Mouse (Mus musculus): ENCODE data around the gene Hsd17b6. TPM values are rescaled to one million over a fixed set of nuclear protein-coding genes. Genes with fewer than 3 reads are reported as not detected.

Gene Hsd17b6
- polyA plus RNA-seq, 1 experiment from 2014 or later: not detected

DNA sequence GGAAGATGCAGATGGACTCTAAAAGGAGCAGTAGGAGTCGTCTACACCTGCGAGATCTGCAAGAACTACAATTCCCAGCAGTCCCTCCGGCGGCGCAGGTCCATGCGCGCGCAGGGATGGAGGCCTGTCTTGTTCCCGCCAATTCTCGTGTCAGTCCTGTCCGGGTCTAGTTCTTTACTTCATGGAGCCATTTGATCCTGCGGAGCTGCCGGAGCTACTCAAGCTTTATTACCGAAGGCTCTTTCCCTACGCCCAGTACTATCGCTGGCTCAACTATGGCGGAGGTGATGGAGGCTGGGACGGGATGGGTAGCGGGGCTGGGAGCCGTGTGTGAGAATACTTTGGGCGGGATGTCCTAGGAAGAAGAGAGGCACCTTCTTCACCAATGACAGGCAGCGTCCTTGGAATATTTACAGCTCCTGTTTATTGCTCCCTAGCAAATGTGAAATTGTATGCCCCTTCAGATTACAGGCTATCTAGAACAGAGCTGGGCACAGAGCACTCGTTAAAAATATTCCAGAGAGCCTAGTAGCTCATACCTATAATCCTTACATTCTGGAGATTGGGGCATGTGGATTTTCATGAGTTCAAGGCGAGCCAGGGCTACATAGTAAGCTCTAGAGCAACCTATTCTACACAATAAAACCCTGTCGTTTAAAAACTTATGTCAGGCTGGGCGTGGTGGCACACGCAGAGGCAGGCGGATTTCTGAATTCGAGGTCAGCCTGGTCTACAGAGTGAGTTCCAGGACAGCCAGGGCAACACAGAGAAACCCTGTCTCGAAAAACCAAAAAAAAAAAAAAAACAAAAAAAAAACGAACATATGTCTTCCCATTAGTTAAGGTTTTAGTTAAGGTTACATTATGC lies 7.9 kb upstream of the Hsd17b6 start, which contains the start of gene Prim1:
Gene Prim1, plus strand, starts transcription at position 101 of the 867 bp plus-strand sequence.
- Histone ChIP-seq H3K9ac (peak within 1 kb of the TSS; percentile 61), H3K27me3 (ENCODE audit: control insufficient read depth, insufficient read depth, low read length) (no peaks in the 10 kb centered on the region), H3K4me3 (replicated peaks; ENCODE audit: low read length) (peak within 1 kb of the TSS; percentile 59), H3K36me3 (replicated peaks; ENCODE audit: control insufficient read depth, insufficient read depth) (peaks cover 14% of the 10 kb centered on the region), H3K9me3 (ENCODE audit: control insufficient read depth, low read length) (no peaks in the 10 kb centered on the region), H3K4me2 (replicated peaks) (peak within 1 kb of the TSS; percentile 81), H3K4me1 (replicated peaks; ENCODE audit: control insufficient read depth, insufficient read depth, low read length) (peaks cover 7% of the 10 kb centered on the region; the same call in 1 of the 2 replicates), H3K27ac (peak within 1 kb of the TSS; percentile 56; the same call in 1 of the 2 replicates)
- DNase-seq (ENCODE audit: low spot score): peak; percentile 88
- WGBS: 5% methylated on average over 31 of the region's 31 CpGs
- ATAC-seq (ENCODE audit: low FRiP score): peak; percentile 94

DNA sequence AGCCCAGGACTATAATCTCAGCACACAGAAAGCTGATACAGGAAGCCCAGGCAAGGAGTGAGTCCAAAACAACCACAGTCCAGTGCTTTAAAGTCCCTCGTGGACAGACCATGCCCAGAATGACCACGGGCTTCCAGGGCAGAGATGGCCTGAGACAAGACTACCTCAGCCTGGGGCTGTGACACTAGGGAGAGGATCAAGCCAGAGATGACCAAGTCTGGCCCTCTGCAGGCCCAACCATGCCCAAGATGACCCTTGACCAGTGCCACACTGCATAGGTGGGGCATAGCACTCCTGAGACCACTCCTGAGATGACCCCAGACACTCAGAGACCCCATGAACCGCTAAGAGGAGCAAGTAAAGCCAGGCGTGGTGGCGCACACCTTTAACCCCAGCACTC lies 2.3 kb upstream of the Hsd17b6 start:
- no peak overlapping the region for H3K9ac ChIP-seq
- no peak overlapping the region for H3K4me3 ChIP-seq (replicated peaks; ENCODE audit: low read length)
- WGBS: 87% methylated on average over 5 of the region's 5 CpGs
- H3K27ac ChIP-seq: no peak overlapping the region
- no peak for DNase-seq (ENCODE audit: low spot score)
- H3K4me2 ChIP-seq (replicated peaks): no peak overlapping the region
- no peak for ATAC-seq (ENCODE audit: low FRiP score)
- H3K4me1 ChIP-seq (replicated peaks; ENCODE audit: control insufficient read depth, insufficient read depth, low read length): no peaks in the 10 kb centered on the region
- no peaks in the 10 kb centered on the region for H3K9me3 ChIP-seq (ENCODE audit: control insufficient read depth, low read length)
- H3K36me3 ChIP-seq (replicated peaks; ENCODE audit: control insufficient read depth, insufficient read depth): no peaks in the 10 kb centered on the region
- no peaks in the 10 kb centered on the region for H3K27me3 ChIP-seq (ENCODE audit: control insufficient read depth, insufficient read depth, low read length)

DNA sequence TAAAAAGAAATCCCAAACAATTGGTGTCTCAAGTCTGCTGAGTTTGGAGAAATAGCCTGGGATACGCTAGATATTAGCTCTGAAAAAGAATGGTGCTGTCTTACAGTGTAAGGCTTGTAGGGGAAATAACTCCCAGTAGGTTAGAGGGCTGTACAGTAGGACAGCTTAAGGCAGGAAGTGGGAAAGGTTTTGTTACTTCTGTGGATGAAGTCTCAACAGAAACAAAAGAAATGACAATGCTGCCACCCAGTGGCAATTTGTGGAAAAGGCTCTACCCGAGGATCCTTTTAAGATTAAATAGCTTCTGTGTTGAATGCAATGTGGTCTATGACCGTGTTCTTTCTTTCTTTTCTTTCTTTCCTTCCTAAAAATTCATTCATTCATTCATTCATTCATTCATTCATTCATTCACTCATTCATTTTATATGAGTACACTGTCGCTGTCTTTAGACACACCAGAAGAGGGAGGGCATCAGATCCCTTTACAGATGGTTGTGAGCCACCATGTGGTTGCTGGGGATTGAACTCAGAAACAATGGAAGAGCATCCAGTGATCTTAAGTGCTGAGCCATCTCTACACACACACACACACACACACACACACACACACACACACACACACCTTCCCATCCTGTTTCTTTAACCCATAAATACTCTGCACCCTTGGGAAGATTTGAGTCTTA lies 937 bp upstream of the Hsd17b6 start:
- ATAC-seq (ENCODE audit: low FRiP score) (peak; percentile 68; the same call in 1 of the 2 replicates), DNase-seq (ENCODE audit: low spot score) (peak; percentile 96)
- Histone ChIP-seq H3K9ac (no peak overlapping the region), H3K4me2 (replicated peaks) (no peak overlapping the region), H3K27ac (no peak overlapping the region), H3K27me3 (ENCODE audit: control insufficient read depth, insufficient read depth, low read length) (no peaks in the 10 kb centered on the region), H3K4me1 (replicated peaks; ENCODE audit: control insufficient read depth, insufficient read depth, low read length) (no peaks in the 10 kb centered on the region), H3K4me3 (replicated peaks; ENCODE audit: low read length) (no peak overlapping the region), H3K36me3 (replicated peaks; ENCODE audit: control insufficient read depth, insufficient read depth) (no peaks in the 10 kb centered on the region), H3K9me3 (ENCODE audit: control insufficient read depth, low read length) (no peaks in the 10 kb centered on the region)
- 14% methylated on average over 4 of the region's 4 CpGs for WGBS

DNA sequence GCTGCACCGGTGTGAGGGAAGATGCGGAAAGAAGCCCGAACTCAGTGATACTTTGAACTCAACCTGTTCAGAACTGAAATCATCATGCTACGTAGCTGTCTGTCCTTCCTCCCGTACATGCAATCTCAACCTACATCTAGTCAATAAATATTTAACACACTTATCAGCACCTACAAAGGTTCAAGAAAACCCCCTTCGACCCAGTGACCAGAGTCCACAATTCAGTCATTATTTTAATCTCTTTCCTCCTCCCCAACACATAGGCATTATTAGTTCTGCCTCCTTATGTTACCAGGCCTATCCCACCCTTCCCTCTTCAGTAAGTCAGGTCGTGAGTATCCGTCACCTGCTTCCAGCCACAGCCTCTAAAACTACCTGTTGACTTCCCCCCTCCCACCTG lies 1.9 kb downstream of the Hsd17b6 start:
- no peak overlapping the region for H3K9ac ChIP-seq
- no peak overlapping the region for H3K4me3 ChIP-seq (replicated peaks; ENCODE audit: low read length)
- DNase-seq (ENCODE audit: low spot score) (no peak), ATAC-seq (ENCODE audit: low FRiP score) (no peak)
- no peak overlapping the region for H3K4me2 ChIP-seq (replicated peaks)
- no peaks in the 10 kb centered on the region for H3K4me1 ChIP-seq (replicated peaks; ENCODE audit: control insufficient read depth, insufficient read depth, low read length)
- no peaks in the 10 kb centered on the region for H3K36me3 ChIP-seq (replicated peaks; ENCODE audit: control insufficient read depth, insufficient read depth)
- no peaks in the 10 kb centered on the region for H3K9me3 ChIP-seq (ENCODE audit: control insufficient read depth, low read length)
- H3K27me3 ChIP-seq (ENCODE audit: control insufficient read depth, insufficient read depth, low read length): no peaks in the 10 kb centered on the region
- H3K27ac ChIP-seq: no peak overlapping the region
- 91% methylated on average over 8 of the region's 8 CpGs for WGBS

DNA sequence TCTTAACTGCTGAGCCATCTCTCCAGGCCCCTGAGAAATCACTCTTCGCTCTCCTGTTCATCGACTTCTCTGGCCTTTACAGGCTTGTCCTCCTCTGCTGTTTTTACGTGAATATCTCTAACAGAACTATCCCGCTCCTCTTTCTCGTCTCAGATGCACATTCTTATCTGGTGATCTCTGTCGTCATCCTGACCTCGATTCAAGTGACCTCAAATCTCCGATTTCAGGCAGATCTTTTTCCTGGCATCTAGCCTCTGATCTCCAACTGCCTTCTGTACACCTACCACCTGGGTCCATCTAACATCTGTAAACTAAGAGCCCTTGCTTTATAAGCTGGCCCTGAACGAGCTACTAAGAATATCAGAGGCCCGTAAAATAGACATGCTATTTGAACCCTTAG lies 2.5 kb downstream of the Hsd17b6 start:
- no peaks in the 10 kb centered on the region for H3K4me1 ChIP-seq (replicated peaks; ENCODE audit: control insufficient read depth, insufficient read depth, low read length)
- no peak overlapping the region for H3K9ac ChIP-seq
- 90% methylated on average over 10 of the region's 10 CpGs for WGBS
- no peaks in the 10 kb centered on the region for H3K27me3 ChIP-seq (ENCODE audit: control insufficient read depth, insufficient read depth, low read length)
- ATAC-seq (ENCODE audit: low FRiP score) (no peak), DNase-seq (ENCODE audit: low spot score) (no peak)
- no peak overlapping the region for H3K27ac ChIP-seq
- H3K9me3 ChIP-seq (ENCODE audit: control insufficient read depth, low read length): no peaks in the 10 kb centered on the region
- no peak overlapping the region for H3K4me3 ChIP-seq (replicated peaks; ENCODE audit: low read length)
- H3K36me3 ChIP-seq (replicated peaks; ENCODE audit: control insufficient read depth, insufficient read depth): no peaks in the 10 kb centered on the region
- no peak overlapping the region for H3K4me2 ChIP-seq (replicated peaks)

DNA sequence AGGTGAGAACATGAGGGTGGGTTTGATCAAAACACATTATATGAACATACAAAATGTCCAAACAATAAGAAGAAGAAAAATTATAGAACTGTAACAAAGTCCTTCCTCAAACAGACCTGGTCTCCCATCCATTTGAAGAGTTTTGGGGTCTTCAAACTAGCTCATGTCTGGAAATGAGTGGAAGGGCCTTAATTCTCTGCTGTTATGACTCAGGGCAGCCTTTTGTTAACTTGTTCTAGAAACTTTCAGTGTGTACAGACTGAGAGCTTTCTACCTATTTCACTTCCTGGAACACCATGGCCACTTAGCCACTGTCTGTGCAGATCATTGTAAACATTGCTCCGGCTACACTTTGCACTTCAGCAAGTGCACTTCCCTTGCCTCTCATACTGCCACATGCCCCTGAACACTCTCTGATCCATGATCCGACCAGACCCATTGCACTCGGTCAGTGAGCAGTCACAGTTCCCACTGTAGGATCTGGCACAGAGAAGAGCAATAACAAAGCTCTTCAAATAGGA lies 4.1 kb downstream of the Hsd17b6 start:
- Histone ChIP-seq H3K4me2 (replicated peaks) (no peak overlapping the region), H3K9ac (no peak overlapping the region), H3K4me1 (replicated peaks; ENCODE audit: control insufficient read depth, insufficient read depth, low read length) (no peaks in the 10 kb centered on the region), H3K9me3 (ENCODE audit: control insufficient read depth, low read length) (no peaks in the 10 kb centered on the region), H3K36me3 (replicated peaks; ENCODE audit: control insufficient read depth, insufficient read depth) (no peaks in the 10 kb centered on the region), H3K27ac (no peak overlapping the region), H3K27me3 (ENCODE audit: control insufficient read depth, insufficient read depth, low read length) (no peaks in the 10 kb centered on the region), H3K4me3 (replicated peaks; ENCODE audit: low read length) (no peak overlapping the region)
- DNase-seq (ENCODE audit: low spot score) (no peak), ATAC-seq (ENCODE audit: low FRiP score) (no peak)
- 83% methylated on average over 3 of the region's 3 CpGs for WGBS

DNA sequence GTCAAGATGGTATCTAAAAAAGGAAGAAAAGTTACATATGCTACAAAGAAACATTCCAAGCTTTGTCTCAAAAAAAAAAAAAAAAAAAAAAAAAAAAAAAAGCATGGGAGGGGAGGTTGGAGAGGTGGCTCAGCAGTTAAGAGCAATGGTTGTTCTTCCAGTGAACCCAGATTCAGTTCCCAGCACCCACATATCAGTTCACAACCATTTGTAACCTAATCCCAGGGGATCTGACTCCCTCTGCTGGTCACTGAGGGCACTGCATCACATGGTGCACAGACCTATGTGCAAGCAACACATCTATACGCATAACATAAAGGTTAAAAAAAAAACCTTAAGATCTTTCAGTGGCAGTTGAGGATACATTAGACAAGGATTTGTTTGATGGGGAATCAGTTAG lies 9.2 kb downstream of the Hsd17b6 start:
- Histone ChIP-seq H3K27ac (no peak overlapping the region), H3K4me2 (replicated peaks) (no peak overlapping the region), H3K27me3 (ENCODE audit: control insufficient read depth, insufficient read depth, low read length) (no peaks in the 10 kb centered on the region), H3K4me1 (replicated peaks; ENCODE audit: control insufficient read depth, insufficient read depth, low read length) (no peaks in the 10 kb centered on the region), H3K4me3 (replicated peaks; ENCODE audit: low read length) (no peak overlapping the region), H3K9ac (no peak overlapping the region), H3K9me3 (ENCODE audit: control insufficient read depth, low read length) (no peaks in the 10 kb centered on the region), H3K36me3 (replicated peaks; ENCODE audit: control insufficient read depth, insufficient read depth) (no peaks in the 10 kb centered on the region)
- WGBS: 97% methylated on average over 1 of the region's 1 CpGs
- ATAC-seq (ENCODE audit: low FRiP score) (no peak), DNase-seq (ENCODE audit: low spot score) (no peak)

DNA sequence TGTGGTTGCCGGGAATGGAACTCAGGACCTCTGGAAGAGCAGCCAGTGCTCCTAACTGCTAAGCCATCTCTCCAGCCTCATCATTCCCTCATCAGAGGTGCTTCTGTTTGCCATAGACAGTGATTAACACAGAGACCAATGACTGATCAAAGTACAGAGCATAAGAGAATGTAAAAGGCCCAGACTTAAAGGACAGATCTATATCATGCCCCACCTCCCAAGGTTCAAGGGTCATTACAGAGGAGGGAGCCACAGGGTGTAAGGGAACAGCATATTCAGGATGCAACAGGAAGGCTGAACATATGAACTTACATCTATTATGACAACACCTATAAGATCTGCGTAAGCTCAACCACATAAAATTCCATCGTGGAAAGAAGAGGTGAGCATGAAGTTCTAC lies 10.7 kb downstream of the Hsd17b6 start:
- no peaks in the 10 kb centered on the region for H3K36me3 ChIP-seq (replicated peaks; ENCODE audit: control insufficient read depth, insufficient read depth)
- no peak overlapping the region for H3K4me2 ChIP-seq (replicated peaks)
- H3K27ac ChIP-seq: no peak overlapping the region
- no peaks in the 10 kb centered on the region for H3K4me1 ChIP-seq (replicated peaks; ENCODE audit: control insufficient read depth, insufficient read depth, low read length)
- no peaks in the 10 kb centered on the region for H3K27me3 ChIP-seq (ENCODE audit: control insufficient read depth, insufficient read depth, low read length)
- no peak overlapping the region for H3K9ac ChIP-seq
- no peak for ATAC-seq (ENCODE audit: low FRiP score)
- DNase-seq (ENCODE audit: low spot score): no peak
- WGBS: 97% methylated on average over 3 of the region's 3 CpGs
- H3K9me3 ChIP-seq (ENCODE audit: control insufficient read depth, low read length): no peaks in the 10 kb centered on the region
- H3K4me3 ChIP-seq (replicated peaks; ENCODE audit: low read length): no peak overlapping the region

DNA sequence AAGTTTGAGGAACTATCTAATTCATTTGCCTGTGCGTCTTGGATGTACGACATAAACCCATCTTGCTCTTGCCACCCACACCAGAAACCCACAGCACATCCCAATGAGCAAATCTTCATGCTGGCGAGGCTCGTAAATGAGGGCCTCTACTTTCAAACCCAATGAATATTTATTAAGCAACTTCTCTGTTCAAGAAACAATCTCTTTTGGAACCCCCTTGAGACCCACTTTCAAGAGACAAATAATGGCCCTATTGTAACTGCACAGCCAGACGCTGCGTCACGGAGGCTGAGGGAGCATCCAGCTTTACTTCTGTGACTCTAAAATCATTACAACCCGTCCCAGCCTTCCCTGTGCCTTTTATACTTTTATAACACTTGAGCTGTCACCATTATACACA lies 21.8 kb downstream of the Hsd17b6 start:
- WGBS: 7% methylated on average over 8 of the region's 8 CpGs
- H3K27me3 ChIP-seq (ENCODE audit: control insufficient read depth, insufficient read depth, low read length): no peaks in the 10 kb centered on the region
- H3K36me3 ChIP-seq (replicated peaks; ENCODE audit: control insufficient read depth, insufficient read depth): no peaks in the 10 kb centered on the region
- peaks cover 5% of the 10 kb centered on the region; the same call in 1 of the 2 replicates for H3K4me1 ChIP-seq (replicated peaks; ENCODE audit: control insufficient read depth, insufficient read depth, low read length)
- no peak overlapping the region for H3K4me2 ChIP-seq (replicated peaks)
- DNase-seq (ENCODE audit: low spot score) (peak; percentile 32), ATAC-seq (ENCODE audit: low FRiP score) (no peak; the same call in 1 of the 2 replicates)
- no peaks in the 10 kb centered on the region for H3K9me3 ChIP-seq (ENCODE audit: control insufficient read depth, low read length)
- no peak overlapping the region for H3K9ac ChIP-seq
- no peak overlapping the region for H3K27ac ChIP-seq
- no peak overlapping the region for H3K4me3 ChIP-seq (replicated peaks; ENCODE audit: low read length)
